Mouse (Mus musculus) small intestine, adult 2 months (tissue): ENCODE results near the gene Nrd1.

ENCODE experiments used
- CTCF ChIP-seq: fragments of 200-500 bp; IDR thresholded peaks from 2 replicates; pipeline ENCODE4 v1.5.1; 2012; ENCODE audit warnings: low read depth, mild to moderate bottlenecking, control low read depth, inconsistent platforms, low read length, moderate library complexity, mixed read lengths; ENCODE audit not compliant: insufficient replicate concordance, insufficient read length; ENCODE audit errors: extremely low read depth
- POLR2A ChIP-seq: fragments of 200-500 bp; IDR thresholded peaks from 2 replicates; pipeline ENCODE4 v1.6.1; 2012; ENCODE audit warnings: low read depth, mild to moderate bottlenecking, control low read depth, inconsistent platforms, low read length, moderate library complexity

GRCm38 (mm10) chr4:109098861-109099260 is 98.4 kb downstream of the Nrd1 start:
- TF ChIP-seq POLR2A (no peak), CTCF (no peak)
